Mouse (Mus musculus): ENCODE results near the gene Edil3. TPM values are rescaled to one million over a fixed set of nuclear protein-coding genes. Genes with fewer than 3 reads are reported as not detected.

Gene Edil3
- not detected for total RNA-seq (2023)

GRCm38 (mm10) chr13:88821440-88822331 lies at the start of gene Edil3:
Gene Edil3, plus strand, starts transcription at chr13:88821472.

Measured in B cell, adult 67 days (primary cell).